Mouse (Mus musculus) forebrain, embryonic 12.5 days (tissue): ENCODE data around the gene Kcp. TPM values are rescaled to one million over a fixed set of nuclear protein-coding genes. Genes with fewer than 3 reads are reported as not detected.
A peak's percentile ranks its signal among the peaks of the same experiment; 100 is the strongest.

Experiments
- ATAC-seq: fragments of 200-750 bp; cut with Nextera tagmentation; 2 replicates; pipeline ENCODE4 v1.8.0; 2017; ENCODE audit warnings: moderate TSS enrichment; ENCODE audit not compliant: low FRiP score
- H3K27ac ChIP-seq: fragments of 300-500 bp; sonication (generic); 2 replicates; pipeline ENCODE4 v1.5.1; 2016; ENCODE audit warnings: mild to moderate bottlenecking
- H3K27me3 ChIP-seq: fragments of 300-500 bp; sonication (generic); 2 replicates; pipeline ENCODE4 v1.6.1; 2016; ENCODE audit warnings: mild to moderate bottlenecking
- H3K36me3 ChIP-seq: fragments of 300-500 bp; sonication (generic); replicated peaks from 2 replicates; pipeline ENCODE4 v1.6.1; 2016; ENCODE audit warnings: mild to moderate bottlenecking
- H3K4me1 ChIP-seq: fragments of 300-500 bp; sonication (generic); 2 replicates; pipeline ENCODE4 v1.6.1; 2016
- H3K4me2 ChIP-seq: fragments of 300-500 bp; sonication (generic); 2 replicates; pipeline ENCODE4 v1.6.1; 2016; ENCODE audit warnings: mild to moderate bottlenecking, moderate library complexity
- H3K4me3 ChIP-seq: fragments of 300-500 bp; sonication (generic); replicated peaks from 2 replicates; pipeline ENCODE4 v1.5.1; 2016; ENCODE audit warnings: mild to moderate bottlenecking
- H3K9ac ChIP-seq: fragments of 300-500 bp; sonication (generic); 2 replicates; pipeline ENCODE4 v1.6.1; 2016; ENCODE audit warnings: mild to moderate bottlenecking
- H3K9me3 ChIP-seq: fragments of 300-500 bp; sonication (generic); 2 replicates; pipeline ENCODE4 v1.6.1; 2016
- WGBS: fragments of 180-500 bp; shearing (Covaris S2); methylation state at CpG from one replicate; pipeline ENCODE4 v1.1.7; 2016; 5-methylcytosine and 5-hydroxymethylcytosine counted together
- polyA plus RNA-seq: library from polyadenylated mRNA; unstranded; fragments of >200 nt; fragmentation: Nextera tagmentation; extraction: Ambion mirVana; gene quantifications from 2 replicates; pipeline ENCODE4 v1.2.1, GENCODE M21; 2016

Gene Kcp
- polyA plus RNA-seq, 1 experiment from 2014 or later: 10.8 TPM

- no peaks in the 10 kb centered on the region for H3K36me3 ChIP-seq
- H3K4me2 ChIP-seq: no peak overlapping the region
- no peak overlapping the region for H3K9ac ChIP-seq
- no peak overlapping the region for H3K27ac ChIP-seq
- H3K9me3 ChIP-seq: no peaks in the 10 kb centered on the region
- no peak overlapping the region for H3K4me3 ChIP-seq
- 54% methylated on average over 2 of the region's 2 CpGs for WGBS
- H3K27me3 ChIP-seq: peaks cover 66% of the 10 kb centered on the region
- peaks cover 22% of the 10 kb centered on the region for H3K4me1 ChIP-seq
- ATAC-seq: no peak
These were observed 21.7 kb upstream of the Kcp start for GRCm38 (mm10) chr6:29529444-29529820.

- no peak for ATAC-seq
- H3K9ac ChIP-seq: no peak overlapping the region
- WGBS: 34% methylated on average over 13 of the region's 13 CpGs
- peaks cover 72% of the 10 kb centered on the region for H3K27me3 ChIP-seq
- H3K36me3 ChIP-seq: no peaks in the 10 kb centered on the region
- H3K4me2 ChIP-seq: no peak overlapping the region
- no peak overlapping the region for H3K4me3 ChIP-seq
- H3K27ac ChIP-seq: no peak overlapping the region
- peaks cover 22% of the 10 kb centered on the region for H3K4me1 ChIP-seq
- no peaks in the 10 kb centered on the region for H3K9me3 ChIP-seq
These were observed 21.1 kb upstream of the Kcp start for GRCm38 (mm10) chr6:29528561-29529443.

GRCm38 (mm10) chr6:29528165-29528505 is 20.4 kb upstream of the Kcp start:
- H3K4me3 ChIP-seq: peak overlapping the region; percentile 13; the same call in 1 of the 2 replicates
- H3K9me3 ChIP-seq: no peaks in the 10 kb centered on the region
- H3K27me3 ChIP-seq: peaks cover 77% of the 10 kb centered on the region
- ATAC-seq: no peak
- peaks cover 22% of the 10 kb centered on the region for H3K4me1 ChIP-seq
- H3K9ac ChIP-seq: no peak overlapping the region
- H3K36me3 ChIP-seq: no peaks in the 10 kb centered on the region
- 11% methylated on average over 8 of the region's 8 CpGs for WGBS
- no peak overlapping the region for H3K27ac ChIP-seq
- no peak overlapping the region for H3K4me2 ChIP-seq

GRCm38 (mm10) chr6:29527361-29528164 is 19.8 kb upstream of the Kcp start:
- H3K9ac ChIP-seq: no peak overlapping the region
- no peaks in the 10 kb centered on the region for H3K36me3 ChIP-seq
- H3K9me3 ChIP-seq: no peaks in the 10 kb centered on the region
- peak overlapping the region; percentile 57 for H3K4me3 ChIP-seq
- H3K4me1 ChIP-seq: peaks cover 22% of the 10 kb centered on the region
- WGBS: 4% methylated on average over 34 of the region's 34 CpGs
- peaks cover 77% of the 10 kb centered on the region for H3K27me3 ChIP-seq
- ATAC-seq: no peak
- peak overlapping the region; percentile 99 for H3K4me2 ChIP-seq
- no peak overlapping the region for H3K27ac ChIP-seq

- Histone ChIP-seq H3K27ac (no peak within 1 kb of the TSS), H3K4me3 (peak within 1 kb of the TSS; percentile 57), H3K4me2 (peak within 1 kb of the TSS; percentile 99), H3K4me1 (peaks cover 22% of the 10 kb centered on the region), H3K36me3 (no peaks in the 10 kb centered on the region), H3K9ac (peak within 1 kb of the TSS; percentile 55), H3K27me3 (peaks cover 82% of the 10 kb centered on the region), H3K9me3 (no peaks in the 10 kb centered on the region)
- WGBS: under 1% methylated on average over 81 of the region's 96 CpGs
- peak; percentile 49 for ATAC-seq
These were observed 18.8 kb upstream of the Kcp start, which contains the start of gene Irf5 for GRCm38 (mm10) chr6:29526281-29527251. Gene Irf5 (plus strand): TSS chr6:29526625.

- Histone ChIP-seq H3K4me2 (no peak overlapping the region), H3K4me1 (peaks cover 22% of the 10 kb centered on the region), H3K27me3 (peaks cover 82% of the 10 kb centered on the region), H3K9me3 (no peaks in the 10 kb centered on the region), H3K9ac (no peak overlapping the region), H3K36me3 (no peaks in the 10 kb centered on the region), H3K27ac (no peak overlapping the region), H3K4me3 (no peak overlapping the region)
- 68% methylated on average over 6 of the region's 6 CpGs for WGBS
- ATAC-seq: no peak
These were observed 17.5 kb upstream of the Kcp start for GRCm38 (mm10) chr6:29525256-29525655.

GRCm38 (mm10) chr6:29524034-29524489 is 16.3 kb upstream of the Kcp start:
- Histone ChIP-seq H3K4me2 (no peak overlapping the region), H3K9ac (no peak overlapping the region), H3K27me3 (peaks cover 70% of the 10 kb centered on the region), H3K4me1 (peaks cover 22% of the 10 kb centered on the region), H3K27ac (no peak overlapping the region), H3K9me3 (no peaks in the 10 kb centered on the region), H3K4me3 (no peak overlapping the region), H3K36me3 (no peaks in the 10 kb centered on the region)
- 80% methylated on average over 6 of the region's 6 CpGs for WGBS
- no peak for ATAC-seq

GRCm38 (mm10) chr6:29523301-29524033 is 15.7 kb upstream of the Kcp start:
- no peaks in the 10 kb centered on the region for H3K9me3 ChIP-seq
- H3K27me3 ChIP-seq: peaks cover 68% of the 10 kb centered on the region
- no peak for ATAC-seq
- H3K4me2 ChIP-seq: no peak overlapping the region
- WGBS: 74% methylated on average over 12 of the region's 12 CpGs
- H3K4me1 ChIP-seq: peaks cover 22% of the 10 kb centered on the region
- H3K9ac ChIP-seq: no peak overlapping the region
- H3K36me3 ChIP-seq: no peaks in the 10 kb centered on the region
- H3K27ac ChIP-seq: no peak overlapping the region
- no peak overlapping the region for H3K4me3 ChIP-seq

- ATAC-seq: no peak
- H3K27me3 ChIP-seq: peaks cover 66% of the 10 kb centered on the region
- no peak overlapping the region for H3K4me2 ChIP-seq
- H3K4me3 ChIP-seq: no peak overlapping the region
- no peak overlapping the region for H3K9ac ChIP-seq
- peaks cover 17% of the 10 kb centered on the region for H3K4me1 ChIP-seq
- WGBS: 74% methylated on average over 6 of the region's 6 CpGs
- no peaks in the 10 kb centered on the region for H3K36me3 ChIP-seq
- no peaks in the 10 kb centered on the region for H3K9me3 ChIP-seq
- H3K27ac ChIP-seq: no peak overlapping the region
These were observed 15.0 kb upstream of the Kcp start for GRCm38 (mm10) chr6:29522626-29523300.

GRCm38 (mm10) chr6:29517139-29517538 is 9.4 kb upstream of the Kcp start:
- no peaks in the 10 kb centered on the region for H3K9me3 ChIP-seq
- 0 out of 2 replicates have a peak, but pooled peaks have one; percentile 11 for ATAC-seq
- H3K36me3 ChIP-seq: no peaks in the 10 kb centered on the region
- peaks cover 50% of the 10 kb centered on the region for H3K27me3 ChIP-seq
- H3K9ac ChIP-seq: no peak overlapping the region
- no peak overlapping the region for H3K4me2 ChIP-seq
- WGBS: 8% methylated on average over 5 of the region's 5 CpGs
- H3K4me3 ChIP-seq: no peak overlapping the region
- H3K27ac ChIP-seq: no peak overlapping the region
- H3K4me1 ChIP-seq: peaks cover 10% of the 10 kb centered on the region

- peaks cover 62% of the 10 kb centered on the region for H3K27me3 ChIP-seq
- H3K4me2 ChIP-seq: peak overlapping the region; percentile 47
- H3K27ac ChIP-seq: 0 out of 2 replicates have a peak overlapping the region, but pooled peaks have one; percentile 25
- no peaks in the 10 kb centered on the region for H3K9me3 ChIP-seq
- no peak overlapping the region for H3K9ac ChIP-seq
- peak; percentile 60 for ATAC-seq
- H3K4me3 ChIP-seq: peak overlapping the region; percentile 14; the same call in 1 of the 2 replicates
- H3K4me1 ChIP-seq: peaks cover 10% of the 10 kb centered on the region
- WGBS: 2% methylated on average over 11 of the region's 11 CpGs
- H3K36me3 ChIP-seq: no peaks in the 10 kb centered on the region
These were observed 5.5 kb upstream of the Kcp start for GRCm38 (mm10) chr6:29513284-29513683.
